Mouse (Mus musculus): ENCODE measurements at regions not wholly inside any gene's neighbourhood (a gene's known extent, or its start where the extent isn't known, plus 50 kb on each side); places are given as distances from the start of the nearest gene placed in this dataset.

DNA sequence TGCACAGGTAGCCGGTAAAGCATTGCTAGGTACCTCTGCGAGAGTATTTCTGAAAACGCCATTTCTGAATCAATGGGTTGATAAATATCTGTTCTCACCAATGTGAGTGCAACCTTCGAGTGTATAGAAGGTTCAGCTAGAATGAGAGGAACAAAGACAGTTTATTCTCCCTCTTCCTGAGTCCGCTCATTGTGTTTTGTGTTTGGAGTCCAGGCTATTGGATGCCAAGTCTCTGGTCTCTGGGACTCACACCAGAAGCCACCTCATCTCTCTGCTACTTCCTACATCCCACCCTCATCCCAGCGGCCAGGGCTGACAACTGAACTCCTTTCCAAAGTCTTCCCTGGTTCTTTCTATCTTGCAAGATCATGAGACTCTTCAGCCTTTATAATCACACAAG, 62.7 kb downstream of the Lrrc30 start:
- DNase-seq (ENCODE audit: low spot score) = no peak
- Histone ChIP-seq H3K9me3 (ENCODE audit: low read length) (no peaks in the 10 kb centered on the region), H3K4me1 (ENCODE audit: insufficient read depth, low read length) (no peaks in the 10 kb centered on the region), H3K27ac (no peak overlapping the region), H3K4me3 (ENCODE audit: low read length) (no peak overlapping the region), H3K4me2 (ENCODE audit: low read depth, low read length) (no peak overlapping the region), H3K27me3 (ENCODE audit: insufficient read depth, low read length) (no peaks in the 10 kb centered on the region), H3K36me3 (ENCODE audit: insufficient read depth, low read length) (no peaks in the 10 kb centered on the region), H3K9ac (replicated peaks; ENCODE audit: low read length) (no peak overlapping the region)
- no peak for TF ChIP-seq CTCF (IDR thresholded peaks at IDR 0.05; ENCODE audit: low read depth)
- 89% methylated on average over 6 of the region's 6 CpGs for WGBS
- ATAC-seq = no peak

DNA sequence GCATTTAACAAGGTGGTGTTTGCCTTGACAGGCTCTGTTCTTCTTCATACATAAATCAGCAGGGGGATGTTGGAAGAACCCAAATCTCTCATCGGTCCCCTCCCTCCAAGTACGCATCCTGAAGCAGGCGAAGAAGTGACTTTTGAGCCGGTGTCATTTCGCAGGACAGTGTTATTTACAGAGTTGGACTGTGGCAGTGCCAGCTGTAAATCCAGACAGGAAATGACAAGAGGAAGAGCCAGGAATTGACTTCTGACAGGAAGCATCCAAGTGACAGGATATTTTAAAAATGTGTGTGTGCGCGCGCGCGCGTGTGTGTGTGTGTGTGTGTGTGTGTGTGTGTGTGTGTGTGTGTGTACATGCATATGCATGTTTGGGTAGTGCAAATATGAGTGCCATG, 66.3 kb downstream of the Lrrc30 start:
- 83% methylated on average over 11 of the region's 11 CpGs for WGBS

DNA sequence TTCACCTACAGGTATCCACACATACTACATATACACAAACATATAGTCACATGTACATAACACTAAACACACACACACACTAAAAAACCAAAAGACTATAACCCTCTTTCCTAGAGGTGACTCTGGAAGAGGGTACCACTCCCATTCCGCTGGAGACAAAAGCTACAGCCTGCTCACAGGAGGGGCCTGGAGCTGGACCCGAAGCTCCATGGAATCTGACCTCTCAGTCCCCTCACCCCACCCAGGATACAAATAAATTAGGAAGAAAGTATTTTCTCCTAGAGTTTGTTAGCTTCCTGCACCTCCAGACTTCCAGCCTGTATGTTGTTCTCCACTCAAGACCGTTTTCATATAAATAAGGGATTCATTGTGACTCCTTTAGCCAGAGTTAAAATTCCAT, 66.8 kb downstream of the Lrrc30 start:
- H3K27me3 ChIP-seq (ENCODE audit: insufficient read depth, low read length) = no peaks in the 10 kb centered on the region
- no peak overlapping the region for H3K9ac ChIP-seq (replicated peaks; ENCODE audit: low read length)
- 47% methylated on average over 3 of the region's 3 CpGs for WGBS
- ATAC-seq (no peak), DNase-seq (ENCODE audit: low spot score) (no peak)
- H3K4me3 ChIP-seq (ENCODE audit: low read length) = no peak overlapping the region
- H3K4me1 ChIP-seq (ENCODE audit: insufficient read depth, low read length) = no peaks in the 10 kb centered on the region
- no peaks in the 10 kb centered on the region for H3K36me3 ChIP-seq (ENCODE audit: insufficient read depth, low read length)
- no peaks in the 10 kb centered on the region for H3K9me3 ChIP-seq (ENCODE audit: low read length)
- H3K4me2 ChIP-seq (ENCODE audit: low read depth, low read length) = no peak overlapping the region
- no peak for TF ChIP-seq CTCF (IDR thresholded peaks at IDR 0.05; ENCODE audit: low read depth)
- no peak overlapping the region for H3K27ac ChIP-seq

More for the DNA sequence above, 66.3 kb downstream of the Lrrc30 start:
- DNase-seq (ENCODE audit: low spot score) (no peak), ATAC-seq (no peak)
- Histone ChIP-seq H3K4me3 (ENCODE audit: low read length) (no peak overlapping the region), H3K27ac (no peak overlapping the region), H3K9me3 (ENCODE audit: low read length) (no peaks in the 10 kb centered on the region), H3K36me3 (ENCODE audit: insufficient read depth, low read length) (no peaks in the 10 kb centered on the region), H3K4me1 (ENCODE audit: insufficient read depth, low read length) (no peaks in the 10 kb centered on the region), H3K27me3 (ENCODE audit: insufficient read depth, low read length) (no peaks in the 10 kb centered on the region), H3K4me2 (ENCODE audit: low read depth, low read length) (no peak overlapping the region), H3K9ac (replicated peaks; ENCODE audit: low read length) (no peak overlapping the region)
- no peak for TF ChIP-seq CTCF (IDR thresholded peaks at IDR 0.05; ENCODE audit: low read depth)

DNA sequence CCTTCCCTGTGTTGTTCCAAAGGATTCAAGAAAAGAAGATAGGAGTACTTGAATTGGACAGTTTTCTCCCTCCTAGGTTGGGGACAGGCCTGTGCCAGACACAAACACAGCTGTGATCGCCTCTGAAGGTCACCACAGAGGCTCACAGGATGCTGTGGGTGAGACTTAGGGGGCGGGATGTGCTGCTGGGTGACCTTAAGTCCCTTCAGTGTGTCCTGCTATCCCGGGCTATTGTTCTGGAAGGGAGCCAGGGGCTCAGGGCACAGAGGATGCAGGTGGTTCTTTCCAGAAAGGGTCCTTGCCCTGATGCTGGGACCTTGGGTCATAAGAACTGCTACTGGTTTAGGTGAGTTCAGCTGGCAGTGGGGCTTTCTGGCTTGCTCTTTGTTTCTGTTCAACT, 67.7 kb downstream of the Lrrc30 start:
- Histone ChIP-seq H3K36me3 (ENCODE audit: insufficient read depth, low read length) (no peaks in the 10 kb centered on the region), H3K27me3 (ENCODE audit: insufficient read depth, low read length) (no peaks in the 10 kb centered on the region), H3K27ac (no peak overlapping the region), H3K4me2 (ENCODE audit: low read depth, low read length) (no peak overlapping the region), H3K9ac (replicated peaks; ENCODE audit: low read length) (no peak overlapping the region), H3K4me1 (ENCODE audit: insufficient read depth, low read length) (no peaks in the 10 kb centered on the region), H3K4me3 (ENCODE audit: low read length) (no peak overlapping the region), H3K9me3 (ENCODE audit: low read length) (no peaks in the 10 kb centered on the region)
- TF ChIP-seq CTCF (IDR thresholded peaks at IDR 0.05; ENCODE audit: low read depth) = no peak
- 51% methylated on average over 3 of the region's 3 CpGs for WGBS
- ATAC-seq (no peak), DNase-seq (ENCODE audit: low spot score) (no peak)

DNA sequence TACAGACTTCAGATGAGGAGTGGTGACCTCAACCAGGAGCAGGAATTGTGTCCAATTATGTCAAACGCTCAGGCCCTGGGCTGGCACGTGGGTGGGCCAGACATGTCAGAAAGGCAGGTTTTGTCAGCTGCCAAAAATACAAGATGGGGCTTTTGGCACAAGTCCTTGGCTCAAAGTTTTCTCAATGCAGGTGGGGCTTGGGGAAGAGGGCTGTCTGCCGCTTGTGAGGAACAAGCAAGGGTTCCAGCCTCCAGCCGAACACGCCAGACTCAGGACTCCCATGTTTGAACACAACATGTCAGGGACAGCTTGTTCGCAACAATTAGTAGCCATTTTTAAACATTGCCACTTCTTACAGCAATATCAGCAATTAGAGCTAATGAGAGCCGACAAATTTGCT, 69.5 kb downstream of the Lrrc30 start:
- no peak overlapping the region for H3K9ac ChIP-seq (replicated peaks; ENCODE audit: low read length)
- no peaks in the 10 kb centered on the region for H3K36me3 ChIP-seq (ENCODE audit: insufficient read depth, low read length)
- H3K4me3 ChIP-seq (ENCODE audit: low read length) = no peak overlapping the region
- H3K4me1 ChIP-seq (ENCODE audit: insufficient read depth, low read length) = no peaks in the 10 kb centered on the region
- ATAC-seq (no peak), DNase-seq (ENCODE audit: low spot score) (peak; percentile 33)
- no peaks in the 10 kb centered on the region for H3K9me3 ChIP-seq (ENCODE audit: low read length)
- TF ChIP-seq CTCF (IDR thresholded peaks at IDR 0.05; ENCODE audit: low read depth) = no peak
- WGBS = 54% methylated on average over 7 of the region's 7 CpGs
- H3K4me2 ChIP-seq (ENCODE audit: low read depth, low read length) = no peak overlapping the region
- H3K27me3 ChIP-seq (ENCODE audit: insufficient read depth, low read length) = no peaks in the 10 kb centered on the region
- H3K27ac ChIP-seq = no peak overlapping the region

DNA sequence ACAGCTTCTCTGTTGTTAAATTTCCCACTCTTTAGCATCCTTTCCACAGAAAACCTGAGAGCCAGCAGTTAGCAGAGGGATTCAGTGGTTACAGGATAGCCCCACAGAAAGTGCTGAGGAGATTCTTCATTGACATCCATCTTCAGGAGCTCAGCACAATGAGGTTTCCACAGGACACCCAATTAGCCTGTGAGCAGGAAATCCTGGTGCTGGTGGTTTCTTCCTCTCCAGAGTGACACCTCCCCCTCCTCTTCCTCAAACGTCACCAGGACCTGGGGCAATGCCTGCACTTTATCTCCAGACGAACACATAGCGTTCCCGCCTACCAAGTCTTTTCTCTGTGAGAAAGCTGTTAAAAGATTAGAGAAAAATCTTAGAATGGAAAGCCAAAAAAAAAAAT, 70.7 kb downstream of the Lrrc30 start:
- no peaks in the 10 kb centered on the region for H3K36me3 ChIP-seq (ENCODE audit: insufficient read depth, low read length)
- DNase-seq (ENCODE audit: low spot score) (no peak), ATAC-seq (no peak)
- no peak overlapping the region for H3K4me2 ChIP-seq (ENCODE audit: low read depth, low read length)
- H3K4me3 ChIP-seq (ENCODE audit: low read length) = no peak overlapping the region
- H3K27ac ChIP-seq = no peak overlapping the region
- TF ChIP-seq CTCF (IDR thresholded peaks at IDR 0.05; ENCODE audit: low read depth) = no peak
- no peaks in the 10 kb centered on the region for H3K4me1 ChIP-seq (ENCODE audit: insufficient read depth, low read length)
- H3K9me3 ChIP-seq (ENCODE audit: low read length) = no peaks in the 10 kb centered on the region
- H3K9ac ChIP-seq (replicated peaks; ENCODE audit: low read length) = no peak overlapping the region
- 80% methylated on average over 4 of the region's 4 CpGs for WGBS
- no peaks in the 10 kb centered on the region for H3K27me3 ChIP-seq (ENCODE audit: insufficient read depth, low read length)

DNA sequence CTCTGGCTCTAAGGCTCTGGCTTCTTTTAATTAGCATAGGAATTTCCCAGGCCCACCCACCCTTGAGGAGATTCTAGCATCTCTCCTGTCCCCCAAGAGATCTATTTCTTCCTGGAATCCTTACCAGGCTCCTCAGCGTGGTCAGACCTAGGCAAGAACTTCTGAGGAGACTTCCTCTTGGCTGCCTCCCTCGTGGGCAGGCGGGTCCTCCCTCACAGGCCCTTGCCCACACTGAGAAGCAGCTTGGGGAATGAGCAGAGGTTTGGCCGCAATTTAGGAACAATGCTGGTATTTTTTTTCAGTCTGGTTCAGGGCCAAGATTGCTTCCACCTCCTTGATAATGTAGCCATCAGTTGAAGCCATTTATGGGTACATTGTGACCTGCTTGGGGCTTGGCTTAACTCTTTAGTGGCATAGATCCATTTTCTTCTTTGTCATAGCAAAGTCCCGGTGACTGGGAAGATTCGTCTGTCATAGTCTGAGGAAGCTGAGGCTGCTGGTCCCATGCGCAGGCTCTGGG, 75.1 kb downstream of the Lrrc30 start:
- no peak for TF ChIP-seq CTCF (IDR thresholded peaks at IDR 0.05; ENCODE audit: low read depth)

More for the DNA sequence above, 75.1 kb downstream of the Lrrc30 start:
- Histone ChIP-seq H3K4me1 (ENCODE audit: insufficient read depth, low read length) (no peaks in the 10 kb centered on the region), H3K27ac (no peak overlapping the region), H3K9ac (replicated peaks; ENCODE audit: low read length) (no peak overlapping the region), H3K36me3 (ENCODE audit: insufficient read depth, low read length) (no peaks in the 10 kb centered on the region), H3K4me3 (ENCODE audit: low read length) (no peak overlapping the region), H3K27me3 (ENCODE audit: insufficient read depth, low read length) (no peaks in the 10 kb centered on the region), H3K4me2 (ENCODE audit: low read depth, low read length) (no peak overlapping the region), H3K9me3 (ENCODE audit: low read length) (no peaks in the 10 kb centered on the region)
- no peak for DNase-seq (ENCODE audit: low spot score)
- WGBS = 63% methylated on average over 7 of the region's 7 CpGs
- no peak for ATAC-seq
